Mouse (Mus musculus) CH12.LX (cell line): ENCODE measurements at regions not wholly inside any gene's neighbourhood (a gene's known extent, or its start where the extent isn't known, plus 50 kb on each side); places are given as distances from the start of the nearest gene placed in this dataset.

Source experiments
- DNase-seq: peaks from one replicate; pipeline ENCODE4 v3.0.0-alpha.2; 2013; ENCODE audit errors: extremely low read depth
- H3K27ac ChIP-seq: 2 replicates; pipeline ENCODE4 v1.5.1; 2012; ENCODE audit warnings: low read depth, mild to moderate bottlenecking, control low read depth, moderate library complexity; ENCODE audit not compliant: insufficient read depth
- H3K27me3 ChIP-seq: replicated peaks from 2 replicates; pipeline ENCODE3; 2012; ENCODE audit warnings: inconsistent platforms
- H3K36me3 ChIP-seq, 2 experiments: replicated peaks in 1 of 2; 2 replicates each; pipeline versions ENCODE3 to v1.6.1; 2012; ENCODE audit warnings: inconsistent platforms in 1 of 2, low read length in 1 of 2, mild to moderate bottlenecking in 1 of 2, mixed read lengths in 1 of 2, moderate library complexity in 1 of 2; ENCODE audit not compliant: control insufficient read depth in 1 of 2, insufficient read depth in 1 of 2
- H3K4me1 ChIP-seq, 2 experiments: 2 replicates each; pipeline ENCODE4 v1.6.1; 2012; ENCODE audit warnings: inconsistent platforms in 1 of 2, moderate library complexity in 1 of 2; ENCODE audit not compliant: insufficient read depth in 2 of 2, control insufficient read depth in 1 of 2
- H3K4me2 ChIP-seq: 2 replicates; pipeline ENCODE4 v1.6.1; 2012; ENCODE audit warnings: low read depth, mild to moderate bottlenecking, control low read depth; ENCODE audit not compliant: poor library complexity, insufficient read depth, severe bottlenecking
- H3K4me3 ChIP-seq, 3 experiments: fragments of 150-350 bp in 1 of 3; sonication (generic) in 1 of 3; replicated peaks in 1 of 3; 2 replicates each; pipeline versions ENCODE3 to v1.5.1; 2011 to 2012; ENCODE audit warnings: low read depth in 2 of 3, low read length in 2 of 3, mild to moderate bottlenecking in 2 of 3, moderate library complexity in 2 of 3, control low read depth in 1 of 3, improper control_type of control experiment in 1 of 3, inconsistent platforms in 1 of 3, mixed read lengths in 1 of 3; ENCODE audit not compliant: poor library complexity in 1 of 3
- H3K79me2 ChIP-seq: replicated peaks from 2 replicates; pipeline ENCODE4 v1.6.1; 2012; ENCODE audit warnings: mild to moderate bottlenecking, moderate library complexity; ENCODE audit not compliant: control insufficient read depth, poor library complexity, insufficient read depth, severe bottlenecking; ENCODE audit errors: extremely low read depth
- H3K9ac ChIP-seq: 2 replicates; pipeline ENCODE4 v1.6.1; 2012; ENCODE audit warnings: low read depth, mild to moderate bottlenecking, control low read depth, moderate library complexity; ENCODE audit not compliant: insufficient read depth
- H3K9me3 ChIP-seq: replicated peaks from 2 replicates; pipeline ENCODE3; 2012; ENCODE audit warnings: low read length, inconsistent platforms, mixed read lengths
- CHD1 ChIP-seq: IDR thresholded peaks from 2 replicates; pipeline ENCODE4 v1.6.1; 2012; ENCODE audit warnings: low read depth, low read length, improper control_type of control experiment, inconsistent platforms
- CTCF ChIP-seq, 2 experiments: IDR thresholded peaks in 1 of 2; conservative IDR thresholded peaks in 1 of 2; 2 replicates each; pipeline ENCODE4 v1.5.1; 2011 to 2012; ENCODE audit warnings: low read depth in 2 of 2, low read length in 2 of 2, improper control_type of control experiment in 1 of 2, inconsistent platforms in 1 of 2, mild to moderate bottlenecking in 1 of 2, moderate library complexity in 1 of 2
- E2F4 ChIP-seq: IDR thresholded peaks from 2 replicates; pipeline ENCODE4 v1.6.1; 2011; ENCODE audit warnings: low read depth, low read length, improper control_type of control experiment; ENCODE audit not compliant: insufficient replicate concordance
- ELF1 ChIP-seq: IDR thresholded peaks from 2 replicates; pipeline ENCODE4 v1.6.1; 2014; ENCODE audit warnings: low read depth, mild to moderate bottlenecking, inconsistent platforms, low read length, improper control_type of control experiment
- ETS1 ChIP-seq: conservative IDR thresholded peaks from 2 replicates; pipeline ENCODE4 v1.6.1; 2012; ENCODE audit warnings: low read depth, mild to moderate bottlenecking, inconsistent platforms, low read length, improper control_type of control experiment, moderate library complexity
- GABPA ChIP-seq: IDR thresholded peaks from 2 replicates; pipeline ENCODE4 v1.6.1; 2012; ENCODE audit warnings: low read depth, low read length, improper control_type of control experiment, inconsistent platforms; ENCODE audit not compliant: insufficient replicate concordance
- HCFC1 ChIP-seq: IDR thresholded peaks from 2 replicates; pipeline ENCODE4 v1.6.1; 2012; ENCODE audit warnings: low read depth, mild to moderate bottlenecking, inconsistent platforms, low read length, improper control_type of control experiment
- KAT2A ChIP-seq: IDR thresholded peaks from 2 replicates; pipeline ENCODE4 v1.6.1; 2012; ENCODE audit warnings: low read length, improper control_type of control experiment, inconsistent platforms; ENCODE audit not compliant: insufficient replicate concordance
- MAZ ChIP-seq: IDR thresholded peaks from 2 replicates; pipeline ENCODE4 v1.6.1; 2012; ENCODE audit warnings: low read depth, mild to moderate bottlenecking, inconsistent platforms, low read length, improper control_type of control experiment, moderate library complexity
- MEF2A ChIP-seq: IDR thresholded peaks from 2 replicates; pipeline ENCODE4 v1.6.1; 2014; ENCODE audit warnings: low read depth, mild to moderate bottlenecking, inconsistent platforms, low read length, improper control_type of control experiment, borderline replicate concordance
- MYC ChIP-seq: IDR thresholded peaks from 2 replicates; pipeline ENCODE4 v1.6.1; 2011; ENCODE audit warnings: low read depth, mild to moderate bottlenecking, improper control_type of control experiment, low read length
- PAX5 ChIP-seq: IDR thresholded peaks from 2 replicates; pipeline ENCODE4 v1.6.1; 2012; ENCODE audit warnings: low read length, inconsistent platforms, mixed read lengths
- POLR2AphosphoS2 ChIP-seq: IDR thresholded peaks from 2 replicates; pipeline ENCODE4 v1.6.1; 2011; ENCODE audit warnings: low read depth, low read length, improper control_type of control experiment
- RAD21 ChIP-seq: IDR thresholded peaks from 2 replicates; pipeline ENCODE4 v1.6.1; 2011; ENCODE audit warnings: low read depth, mild to moderate bottlenecking, low read length, improper control_type of control experiment, moderate library complexity
- SMC3 ChIP-seq: IDR thresholded peaks from 2 replicates; pipeline ENCODE4 v1.6.1; 2011; ENCODE audit warnings: low read depth, low read length, improper control_type of control experiment
- TBP ChIP-seq: conservative IDR thresholded peaks from 2 replicates; pipeline ENCODE4 v1.6.1; 2011; ENCODE audit warnings: low read depth, low read length, improper control_type of control experiment
- TCF12 ChIP-seq: IDR thresholded peaks from 2 replicates; pipeline ENCODE4 v1.6.1; 2014; ENCODE audit warnings: low read depth, mild to moderate bottlenecking, inconsistent platforms, low read length, improper control_type of control experiment
- USF2 ChIP-seq: conservative IDR thresholded peaks from 2 replicates; pipeline ENCODE4 v1.6.1; 2011; ENCODE audit warnings: low read depth, low read length, improper control_type of control experiment
- ZMIZ1 ChIP-seq: IDR thresholded peaks from 2 replicates; pipeline ENCODE4 v1.6.1; 2012; ENCODE audit warnings: low read depth, mild to moderate bottlenecking, inconsistent platforms, low read length, improper control_type of control experiment
- dilution Hi-C: fragments of 300-500 bp; cut with MboI; formaldehyde crosslinking; loops from 2 replicates; pipeline ENCODE4 v1.14.3; 2020; ENCODE audit warnings: low sequenced_read_pairs; ENCODE audit not compliant: extremely low pct_unique_long_range_greater_than_20kb, extremely low pct_ligation_motif_present
- in situ Hi-C: fragments of 300-500 bp; cut with MboI; formaldehyde crosslinking; loops from 3 replicates; pipeline ENCODE4 v1.14.3; 2019; ENCODE audit warnings: low sequenced_read_pairs, low pct_ligation_motif_present, low pct_unique_long_range_greater_than_20kb, mixed read lengths

DNA sequence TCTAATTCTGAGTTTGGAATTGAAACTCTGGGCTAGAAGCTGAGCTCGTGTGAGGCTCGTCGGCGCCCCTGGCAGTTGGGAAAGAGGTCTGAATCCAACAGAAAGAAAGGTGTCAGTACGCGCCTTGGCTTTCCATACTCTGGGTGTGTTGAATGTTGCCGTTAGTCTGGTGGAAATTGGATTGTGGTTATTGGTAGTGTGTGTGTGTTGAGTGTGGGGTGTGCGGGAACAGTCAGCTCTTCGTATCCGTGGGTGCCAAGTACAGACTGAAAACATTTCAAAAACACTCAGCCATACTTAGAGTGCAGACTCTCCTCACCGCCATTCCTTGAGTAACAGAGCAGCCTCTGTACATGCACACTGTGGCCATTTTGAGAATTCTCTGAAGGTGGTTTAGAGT lies 566.9 kb downstream of the Tbc1d22a start:
- Histone ChIP-seq H3K4me3 (no peak overlapping the region), H3K27ac (no peak overlapping the region), H3K9ac (no peak overlapping the region), H3K27me3 (no peaks in the 10 kb centered on the region), H3K79me2 (no peaks in the 10 kb centered on the region), H3K9me3 (peaks cover 76% of the 10 kb centered on the region), H3K36me3 (no peaks in the 10 kb centered on the region), H3K4me2 (no peak overlapping the region), H3K4me1 (no peaks in the 10 kb centered on the region)
- in situ Hi-C loops (no loop called here), dilution Hi-C loops (no loop called here)
- DNase-seq: no peak
- TF ChIP-seq MAZ: no peak
- TF ChIP-seq CTCF (conservative IDR thresholded peaks at IDR 0.05 in 1 of 2, IDR thresholded peaks at IDR 0.05 in 1 of 2; ENCODE audit: low read depth in 2 of 2, low read length in 2 of 2): no peak
- TF ChIP-seq E2F4: no peak

DNA sequence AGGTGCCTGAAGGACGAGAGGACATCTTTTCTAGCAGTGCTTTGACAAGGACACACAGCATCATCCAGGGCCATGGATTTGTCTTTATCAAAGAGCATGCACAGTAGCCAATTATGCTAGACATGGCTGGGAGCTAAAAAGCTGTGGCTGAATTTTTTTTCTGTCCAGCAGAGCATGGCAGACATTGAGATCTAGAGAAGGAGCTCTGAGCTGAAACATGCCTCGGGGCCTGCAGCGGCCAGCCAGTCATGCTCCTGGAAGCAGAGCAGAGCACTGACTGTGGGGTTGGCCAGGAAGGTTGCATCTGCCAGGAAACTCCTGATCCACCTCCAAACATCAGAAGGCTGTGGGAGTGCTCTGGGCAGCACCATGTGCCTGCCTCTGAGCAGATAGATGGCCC lies 580.5 kb downstream of the Tbc1d22a start:
- H3K9me3 ChIP-seq: peaks cover 81% of the 10 kb centered on the region
- no peaks in the 10 kb centered on the region for H3K36me3 ChIP-seq
- H3K27ac ChIP-seq: no peak overlapping the region
- dilution Hi-C loops (no loop called here), in situ Hi-C loops (no loop called here)
- H3K27me3 ChIP-seq: no peaks in the 10 kb centered on the region
- H3K9ac ChIP-seq: no peak overlapping the region
- no peak overlapping the region for H3K4me2 ChIP-seq
- H3K79me2 ChIP-seq: no peaks in the 10 kb centered on the region
- TF ChIP-seq CHD1: no peak
- no peak for TF ChIP-seq ELF1
- TF ChIP-seq HCFC1: no peak
- TF ChIP-seq KAT2A: no peak
- TF ChIP-seq POLR2AphosphoS2: no peak
- TF ChIP-seq RAD21: no peak
- no peak for TF ChIP-seq ZMIZ1
- TF ChIP-seq TBP: no peak
- no peak for TF ChIP-seq USF2
- no peak for TF ChIP-seq GABPA
- TF ChIP-seq MAZ: no peak
- no peaks in the 10 kb centered on the region for H3K4me1 ChIP-seq
- DNase-seq: no peak
- no peak overlapping the region for H3K4me3 ChIP-seq

DNA sequence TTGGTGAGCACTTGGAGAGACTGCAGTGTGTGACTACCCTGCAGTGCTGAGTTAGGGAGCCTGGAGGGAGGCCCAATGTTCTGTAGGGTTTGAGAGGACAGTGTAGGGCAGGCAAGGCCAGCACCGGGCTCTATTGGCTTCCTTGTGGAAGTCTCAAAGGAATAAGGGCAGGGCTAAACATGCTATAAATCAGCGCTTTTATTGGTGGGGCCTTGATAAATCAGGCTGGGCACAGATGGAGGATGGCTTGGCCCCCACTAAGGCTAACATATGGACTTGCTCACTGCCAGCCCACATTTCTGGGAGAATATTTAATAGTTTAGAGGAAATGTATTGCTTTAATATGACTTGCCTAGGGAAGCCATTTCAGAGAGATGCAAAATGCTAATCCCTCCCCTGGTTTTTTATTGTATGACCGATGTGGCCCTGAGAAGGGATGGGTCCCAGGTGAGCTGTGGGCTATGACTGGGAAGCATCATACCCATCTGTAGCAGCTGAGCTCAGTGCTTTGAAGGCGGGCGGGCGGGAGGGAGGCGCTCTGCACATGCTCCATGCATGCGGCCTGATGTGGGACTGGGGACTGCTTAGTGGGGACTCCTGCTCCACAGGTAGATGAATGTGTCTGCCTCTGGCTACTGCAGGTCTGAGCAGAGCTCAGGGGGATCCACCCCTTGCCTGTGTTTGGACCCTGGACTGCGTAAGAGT lies 584.4 kb downstream of the Tbc1d22a start:
- dilution Hi-C loops: no loop called here

More for the DNA sequence above, 584.4 kb downstream of the Tbc1d22a start:
- H3K9me3 ChIP-seq: peaks cover 95% of the 10 kb centered on the region
- no peaks in the 10 kb centered on the region for H3K79me2 ChIP-seq
- H3K27me3 ChIP-seq: no peaks in the 10 kb centered on the region
- no peak for DNase-seq
- TF ChIP-seq ELF1 (no peak), MYC (no peak), TCF12 (no peak), RAD21 (no peak), GABPA (no peak), SMC3 (no peak), ETS1 (no peak), CTCF (conservative IDR thresholded peaks at IDR 0.05 in 1 of 2, IDR thresholded peaks at IDR 0.05 in 1 of 2; ENCODE audit: low read depth in 2 of 2, low read length in 2 of 2) (no peak), ZMIZ1 (no peak), PAX5 (no peak), MEF2A (no peak)
- in situ Hi-C loops: no loop called here
- no peaks in the 10 kb centered on the region for H3K36me3 ChIP-seq
- no peaks in the 10 kb centered on the region for H3K4me1 ChIP-seq
- no peak overlapping the region for H3K9ac ChIP-seq
- no peak overlapping the region for H3K4me3 ChIP-seq
- no peak overlapping the region for H3K27ac ChIP-seq
- no peak overlapping the region for H3K4me2 ChIP-seq
